Mouse (Mus musculus) layer of hippocampus, postnatal 25 days (tissue): ENCODE results near the gene Astn2. TPM values are rescaled to one million over a fixed set of nuclear protein-coding genes. Genes with fewer than 3 reads are reported as not detected.

Experiments used
- DNase-seq, 2 experiments: peaks; one replicate each; pipeline ENCODE4 v3.0.0; 2022; ENCODE audit warnings: mixed read lengths in 2 of 2, low spot score in 1 of 2; ENCODE audit errors: extremely low spot score in 1 of 2
- total RNA-seq, 2 experiments: library from RNA; stranded (reverse); gene quantifications; 2 replicates each; pipeline ENCODE4 v1.2.3; 2021

The Astn2 gene
- total RNA-seq, 2 experiments from 2014 or later = 23.1 to 26.2 TPM

DNA sequence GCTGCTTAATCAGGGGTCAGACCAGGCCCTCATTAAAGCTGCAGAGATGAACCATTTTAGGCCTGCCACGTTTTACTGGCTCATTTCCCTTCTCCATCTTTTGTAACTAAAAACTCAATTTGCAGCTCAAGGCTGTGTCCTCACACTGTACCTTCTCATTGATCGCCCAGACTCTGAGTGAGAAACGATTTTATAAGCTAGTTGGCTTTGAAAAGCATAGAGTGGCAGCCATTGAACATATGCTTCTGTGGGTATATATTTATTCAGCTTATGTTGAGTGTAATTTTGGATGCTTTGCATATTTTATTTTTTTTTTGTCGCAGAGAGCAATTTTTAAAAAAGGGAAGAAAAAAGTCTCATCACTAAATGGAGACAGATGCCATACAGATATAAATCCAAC, 637.0 kb downstream of the Astn2 start:
- no peak for DNase-seq

GRCm38 (mm10) chr4:65765312-65765711, 639.1 kb downstream of the Astn2 start:
- no peak for DNase-seq

GRCm38 (mm10) chr4:65764275-65764674, 640.1 kb downstream of the Astn2 start:
- no peak for DNase-seq

DNA sequence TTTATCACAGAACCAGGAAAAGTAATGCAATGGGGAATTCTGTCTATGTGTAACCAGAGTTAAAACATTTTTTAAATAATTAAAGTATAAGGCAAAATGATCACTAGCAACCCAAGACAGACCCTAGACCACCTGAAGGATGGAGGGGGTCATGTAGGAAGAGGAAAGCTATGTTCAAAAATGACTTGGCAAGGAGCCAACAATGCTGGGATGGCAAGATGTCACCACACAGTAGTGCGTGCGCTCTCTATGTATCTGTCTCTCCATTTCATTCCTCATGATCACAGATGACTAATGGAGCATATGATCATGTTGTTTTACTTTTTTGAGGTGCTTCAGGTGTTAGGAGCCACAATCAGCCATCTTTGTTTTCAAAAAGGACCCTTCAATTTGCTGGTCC, 640.6 kb downstream of the Astn2 start:
- no peak for DNase-seq

- no peak for DNase-seq
Observed at GRCm38 (mm10) chr4:65762116-65762515, 642.3 kb downstream of the Astn2 start.

- DNase-seq = no peak
Observed at GRCm38 (mm10) chr4:65761658-65762057, 642.8 kb downstream of the Astn2 start.

DNA sequence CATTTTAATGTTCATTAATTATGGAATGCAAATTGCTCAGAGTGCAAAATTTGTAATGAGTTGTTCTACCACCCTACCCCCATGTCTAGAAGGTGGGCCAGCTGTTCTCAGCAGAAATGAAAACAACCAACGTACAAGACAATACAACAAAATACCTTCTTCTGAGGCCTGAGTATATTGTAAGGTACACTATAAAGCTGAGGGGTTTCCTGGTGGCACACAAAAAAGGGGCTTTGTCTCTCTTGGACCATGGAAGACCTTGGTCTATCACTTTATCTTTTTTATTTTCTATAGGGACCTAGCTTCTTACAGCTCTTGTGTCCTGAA, 645.6 kb downstream of the Astn2 start:
- no peak for DNase-seq

GRCm38 (mm10) chr4:65758174-65758874, 646.1 kb downstream of the Astn2 start:
- DNase-seq = no peak

DNA sequence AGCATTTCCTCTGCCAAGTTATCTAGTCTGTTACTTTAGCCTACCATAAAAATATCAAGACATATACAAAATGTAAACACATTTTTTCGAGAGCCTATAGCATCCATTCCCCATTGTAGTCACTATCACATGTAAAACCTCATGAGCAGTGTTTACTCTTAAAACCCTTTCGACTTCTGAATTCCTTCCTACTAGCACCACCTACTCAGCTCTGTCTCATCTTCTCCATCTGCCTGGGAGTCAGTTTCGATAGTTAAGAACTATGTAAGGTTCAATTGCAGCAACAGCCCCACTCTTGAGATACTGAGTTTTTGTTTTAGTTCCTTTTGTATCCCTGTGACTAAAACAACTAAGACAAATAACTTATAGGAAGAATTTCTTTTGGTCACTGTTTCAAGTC, 651.5 kb downstream of the Astn2 start:
- DNase-seq = no peak

GRCm38 (mm10) chr4:65744788-65745187, 659.6 kb downstream of the Astn2 start:
- no peak for DNase-seq

- DNase-seq = no peak
Observed at GRCm38 (mm10) chr4:65744088-65744610, 660.3 kb downstream of the Astn2 start.

DNA sequence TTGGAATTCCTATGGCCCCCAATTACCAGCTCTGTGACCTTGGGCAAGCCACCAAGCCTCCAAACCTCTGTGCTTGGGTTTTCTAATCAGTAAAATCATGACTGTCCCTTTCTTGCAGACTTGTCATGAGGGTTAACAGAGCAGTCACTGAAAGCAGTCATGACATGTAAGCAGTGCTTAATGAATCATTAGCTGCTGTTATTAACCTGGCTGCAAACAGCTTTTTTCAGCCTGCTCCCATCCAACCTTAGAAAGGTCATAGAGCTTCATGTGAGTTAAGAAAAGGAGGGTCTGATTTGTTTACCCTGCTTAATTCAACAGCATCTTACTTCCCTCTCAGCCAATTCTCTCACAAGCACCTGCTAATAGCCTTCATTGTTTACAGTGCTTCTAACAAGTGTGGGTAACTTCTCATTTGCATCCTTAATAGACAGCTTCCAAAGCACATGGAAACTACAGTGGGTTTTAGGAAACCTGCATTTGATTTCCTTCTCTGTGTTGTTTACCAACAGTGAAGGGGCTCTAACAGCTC, 661.2 kb downstream of the Astn2 start:
- DNase-seq = no peak

DNA sequence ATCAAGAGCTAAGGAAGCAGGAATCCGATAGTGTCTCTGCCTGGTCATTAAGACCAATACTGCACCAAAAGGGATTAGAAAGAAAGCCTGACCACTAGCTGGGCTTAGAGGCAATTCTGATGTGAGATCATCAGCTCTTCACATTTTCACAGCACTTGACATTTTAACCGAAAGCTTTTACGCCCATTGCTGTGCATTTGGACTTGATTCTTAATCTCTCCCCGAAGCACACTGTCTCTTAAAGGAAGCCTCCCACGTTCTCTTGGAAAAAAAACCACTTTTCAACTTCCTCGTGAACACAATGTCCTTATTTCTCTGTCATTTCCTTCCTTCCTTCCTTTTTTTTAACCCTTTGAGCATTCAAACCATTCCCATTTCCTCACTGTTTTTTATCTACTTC, 680.0 kb downstream of the Astn2 start:
- no peak for DNase-seq

DNA sequence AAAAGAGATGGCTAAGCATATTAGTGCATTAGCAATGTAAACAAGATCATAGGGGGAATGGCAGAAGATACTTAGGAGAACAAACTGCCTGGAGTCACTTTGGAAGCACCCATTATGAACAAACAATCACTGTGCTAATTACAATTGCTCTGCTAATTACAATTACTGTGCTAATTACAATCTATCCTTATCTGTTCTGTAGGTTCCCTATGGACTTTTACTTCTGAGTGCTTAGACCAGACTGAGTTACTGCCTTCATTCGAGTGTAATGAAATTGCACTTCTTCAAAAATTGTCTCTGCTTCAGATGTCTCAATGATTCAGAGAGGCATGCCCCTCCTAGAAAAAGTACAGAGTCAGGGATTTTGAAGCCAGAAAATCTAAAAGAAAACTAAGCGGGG, 684.8 kb downstream of the Astn2 start:
- DNase-seq = no peak

DNA sequence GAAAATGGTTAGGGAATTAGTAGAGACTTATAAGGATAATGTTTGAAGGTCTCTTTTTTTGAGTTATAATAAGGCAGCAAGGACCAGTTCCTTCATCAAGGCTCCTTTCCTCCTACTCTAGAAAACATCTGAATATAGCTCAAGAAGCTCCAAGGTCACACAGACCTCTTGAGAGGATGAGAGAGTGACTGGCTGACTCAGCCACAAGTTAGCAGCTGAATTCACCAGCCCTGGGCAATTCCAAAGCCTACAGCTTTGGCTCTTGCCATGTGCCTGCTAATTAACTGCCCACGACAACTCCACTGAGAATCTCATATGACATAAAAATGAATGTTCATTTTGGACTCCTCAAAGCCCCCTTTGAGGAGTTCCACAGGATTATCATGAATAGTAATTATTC, 686.5 kb downstream of the Astn2 start:
- no peak for DNase-seq

- DNase-seq = no peak
Observed at GRCm38 (mm10) chr4:65716086-65716485, 688.3 kb downstream of the Astn2 start.

DNA sequence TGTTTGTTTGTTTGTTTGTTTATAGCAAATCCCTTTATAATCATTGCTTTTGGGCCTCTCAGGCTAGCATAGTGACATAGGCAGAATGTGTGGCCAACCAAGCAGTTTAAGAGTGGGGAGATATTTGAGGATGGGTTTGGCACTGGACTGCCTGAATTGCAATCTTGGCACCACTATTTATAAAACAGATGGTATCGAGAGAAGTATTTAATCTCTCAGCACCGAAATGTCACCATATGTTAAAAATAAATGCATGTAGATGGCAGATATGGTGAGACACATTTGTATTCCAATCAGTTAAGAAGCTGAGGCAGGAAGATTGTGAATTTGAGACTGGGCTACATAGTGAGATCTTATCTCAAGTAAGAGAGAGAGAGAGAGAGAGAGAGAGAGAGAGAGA, 692.7 kb downstream of the Astn2 start:
- DNase-seq = no peak

DNA sequence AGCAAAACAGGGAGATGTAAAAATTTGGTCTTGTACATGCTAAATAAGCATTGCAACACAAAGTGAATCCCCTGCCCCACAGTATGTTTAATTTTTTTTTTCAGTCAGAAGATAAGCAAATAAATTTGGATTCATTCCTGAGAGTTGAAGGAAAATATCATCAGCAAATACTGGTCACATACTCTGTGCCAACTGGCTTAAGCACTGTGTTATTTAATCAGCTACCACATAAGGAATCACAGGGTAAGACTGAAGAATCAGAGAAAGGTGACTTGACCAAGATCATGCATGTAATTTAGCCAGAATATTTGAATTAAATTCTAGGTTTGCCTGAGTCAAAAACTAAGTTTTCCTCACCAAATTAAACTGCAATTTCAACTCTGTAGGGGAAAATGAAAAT, 693.8 kb downstream of the Astn2 start:
- no peak for DNase-seq

DNA sequence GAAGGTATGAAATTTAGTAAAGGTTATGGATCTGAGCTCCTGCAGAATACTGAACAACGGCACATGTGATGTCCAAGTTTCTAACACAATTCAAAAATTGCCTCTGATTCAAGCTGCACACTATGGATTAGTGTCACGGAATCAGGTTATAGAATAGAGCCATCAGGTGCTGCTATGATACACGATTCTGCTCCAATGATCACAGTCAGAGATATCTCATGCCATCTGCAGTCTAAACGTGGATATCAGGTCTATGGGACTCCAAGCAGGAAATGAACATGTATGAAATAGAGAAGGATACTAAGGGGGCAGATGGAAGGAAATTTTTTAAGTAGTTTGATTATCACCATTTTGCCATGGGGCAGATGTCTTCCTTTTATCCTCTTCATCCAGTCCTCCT, 702.6 kb downstream of the Astn2 start:
- DNase-seq = no peak

GRCm38 (mm10) chr4:65699743-65700361, 704.6 kb downstream of the Astn2 start:
- DNase-seq = no peak

- DNase-seq = no peak
Observed at GRCm38 (mm10) chr4:65695241-65695640, 709.2 kb downstream of the Astn2 start.

DNA sequence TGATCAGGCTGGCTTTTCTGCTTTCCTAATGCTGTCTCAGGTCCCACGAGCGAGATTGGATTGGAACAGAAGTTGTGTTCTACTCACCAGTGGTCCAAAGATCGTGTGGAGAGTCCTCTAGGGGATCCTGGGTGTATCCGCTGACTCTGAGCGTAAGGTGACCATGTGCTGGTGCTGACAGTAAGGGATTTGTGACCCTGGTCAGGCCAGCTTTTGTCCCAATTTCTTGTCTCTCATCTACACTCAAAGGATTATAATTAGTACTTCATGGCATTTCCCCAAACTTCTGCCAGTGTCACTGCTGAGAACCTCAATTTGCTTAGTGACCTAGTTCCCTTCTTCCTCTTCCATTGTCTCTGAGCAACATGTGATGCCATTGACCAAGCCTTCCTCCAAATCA, 710.4 kb downstream of the Astn2 start:
- no peak for DNase-seq
